Mouse (Mus musculus) splenic B cell, adult 2 months (primary cell): ENCODE data around the gene Zfp628.
A peak's percentile ranks its signal among the peaks of the same experiment; 100 is the strongest.
"Not testable (repeated sequence)": the region's sequence is repeated elsewhere in the genome, so short reads cannot be mapped to it uniquely, and the experiment has no call there.

ENCODE experiments used
- DNase-seq: peaks from one replicate; pipeline ENCODE4 v3.0.0-alpha.2; 2011; ENCODE audit warnings: low read depth, low spot score
- H3K27me3 ChIP-seq: 2 replicates; pipeline ENCODE4 v1.6.1; 2012; ENCODE audit warnings: mild to moderate bottlenecking, low read length, moderate library complexity, mixed read lengths; ENCODE audit not compliant: control insufficient read depth, poor library complexity, insufficient read depth, severe bottlenecking
- H3K36me3 ChIP-seq: 2 replicates; pipeline ENCODE4 v1.6.1; 2012; ENCODE audit warnings: mild to moderate bottlenecking, low read length, moderate library complexity, mixed read lengths; ENCODE audit not compliant: control insufficient read depth, poor library complexity, insufficient read depth, severe bottlenecking

Zfp628 gene

DNA sequence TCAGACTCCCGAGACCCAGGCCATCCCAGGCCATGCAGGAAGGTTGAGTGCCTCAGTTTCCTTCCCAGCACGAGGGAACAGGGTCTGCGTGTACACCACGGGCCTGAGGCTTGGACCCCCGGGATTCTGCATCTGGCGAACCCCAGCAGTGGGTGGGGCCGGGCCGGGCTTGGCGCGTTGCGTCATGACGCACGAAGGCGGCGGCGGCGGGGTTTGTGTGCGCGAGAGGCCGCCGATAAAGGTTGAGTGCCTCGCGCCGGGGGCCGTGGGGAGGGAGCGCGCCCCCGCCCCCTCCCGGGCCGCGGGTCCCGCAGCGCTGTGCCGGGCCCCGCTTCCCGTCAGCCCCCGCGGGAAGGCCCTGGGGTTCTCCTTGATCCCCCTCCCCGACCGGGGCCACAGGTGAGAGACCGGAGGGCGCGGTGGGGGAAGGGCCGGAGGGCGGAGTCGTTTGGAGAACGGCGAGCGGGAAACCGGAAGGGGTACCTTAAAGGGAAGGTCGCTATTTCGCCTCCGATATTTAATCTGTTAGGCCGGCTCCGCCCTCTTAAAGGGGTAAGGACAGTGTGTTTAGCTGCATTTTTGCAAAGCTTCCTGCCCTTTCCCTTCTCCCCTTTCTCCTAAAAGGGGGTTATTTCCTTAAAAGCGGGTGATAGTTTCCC, at the start of gene Zfp628:
Gene Zfp628 (plus strand): TSS at position 211 of the 659 bp plus-strand sequence.
- Histone ChIP-seq H3K36me3 (peaks cover 3% of the 10 kb centered on the region), H3K27me3 (no peaks in the 10 kb centered on the region)
- DNase-seq, result peak; percentile 95

DNA sequence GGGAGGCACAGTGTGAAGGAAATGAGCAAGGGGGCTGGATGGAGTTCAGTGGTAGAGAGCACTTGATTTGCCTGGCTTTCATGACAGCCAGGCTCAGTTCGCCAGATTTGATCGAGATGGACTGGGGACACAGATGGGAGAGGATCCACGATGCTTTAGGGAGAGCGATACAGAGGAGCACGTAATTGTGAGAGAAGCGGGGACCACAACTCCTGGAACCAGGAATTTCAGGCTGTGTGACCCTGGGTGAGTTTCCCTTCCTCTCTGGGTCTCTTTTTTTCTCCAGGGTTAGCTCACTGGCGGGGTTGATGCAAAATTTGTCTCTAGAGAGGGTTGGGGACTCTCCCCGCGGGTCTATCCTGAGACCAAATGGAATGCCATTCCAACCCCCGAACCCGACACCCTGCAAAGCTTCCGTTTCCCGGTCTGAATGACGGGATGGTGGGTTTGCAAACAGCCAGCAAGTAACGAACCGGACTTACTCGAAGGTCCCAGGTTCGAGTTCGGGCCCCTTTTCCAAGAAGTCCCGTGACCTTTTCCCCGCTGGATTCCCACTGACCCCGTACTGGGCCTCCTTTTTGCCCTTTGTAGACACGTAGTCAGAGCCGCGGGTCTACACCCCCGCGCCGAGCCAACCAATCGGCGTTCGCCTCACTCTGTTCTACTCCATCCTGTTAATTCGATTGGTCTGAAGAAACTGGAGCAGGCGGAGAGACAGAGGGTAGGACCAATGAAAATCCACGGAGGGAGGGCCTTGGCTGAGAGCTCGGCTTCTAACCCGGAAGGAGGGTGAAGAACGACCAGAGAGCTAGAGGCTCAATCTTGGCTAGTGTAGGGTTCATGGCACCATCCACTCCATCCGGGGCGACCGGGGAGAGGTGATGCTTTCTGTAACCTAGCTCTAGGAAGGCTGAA, 49.2 kb upstream of the Zfp628 start:
- peak; percentile 98 for DNase-seq
- Histone ChIP-seq H3K27me3 (no peaks in the 10 kb centered on the region), H3K36me3 (no peaks in the 10 kb centered on the region)

DNA sequence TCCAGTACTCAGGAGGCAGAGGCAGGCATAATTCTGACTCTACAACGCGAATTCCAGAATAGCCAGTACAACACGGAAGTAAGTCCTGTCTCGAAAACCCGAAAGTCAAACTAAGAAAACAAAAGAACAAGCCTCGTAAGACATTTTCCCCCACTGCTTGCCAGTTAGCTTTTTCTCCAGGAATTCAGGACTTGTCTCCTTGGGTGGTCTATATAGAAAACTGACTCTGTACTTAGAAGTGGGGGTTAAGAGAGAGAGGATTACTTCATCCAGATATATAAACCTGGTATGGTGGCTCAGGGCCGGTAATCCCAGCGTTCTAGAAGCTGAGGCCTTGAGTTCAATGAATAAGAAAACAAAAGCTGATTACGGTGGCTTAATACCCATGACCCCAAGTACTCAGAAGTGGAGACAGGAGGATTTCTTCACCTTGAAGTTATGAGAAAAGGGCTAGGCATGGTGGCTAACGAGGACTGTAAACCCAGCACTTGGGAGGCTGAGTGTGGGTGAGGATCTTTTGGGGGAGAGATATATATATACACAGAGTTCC, 48.3 kb upstream of the Zfp628 start:
- H3K27me3 ChIP-seq, result no peaks in the 10 kb centered on the region
- DNase-seq, result no peak
- H3K36me3 ChIP-seq, result no peaks in the 10 kb centered on the region

DNA sequence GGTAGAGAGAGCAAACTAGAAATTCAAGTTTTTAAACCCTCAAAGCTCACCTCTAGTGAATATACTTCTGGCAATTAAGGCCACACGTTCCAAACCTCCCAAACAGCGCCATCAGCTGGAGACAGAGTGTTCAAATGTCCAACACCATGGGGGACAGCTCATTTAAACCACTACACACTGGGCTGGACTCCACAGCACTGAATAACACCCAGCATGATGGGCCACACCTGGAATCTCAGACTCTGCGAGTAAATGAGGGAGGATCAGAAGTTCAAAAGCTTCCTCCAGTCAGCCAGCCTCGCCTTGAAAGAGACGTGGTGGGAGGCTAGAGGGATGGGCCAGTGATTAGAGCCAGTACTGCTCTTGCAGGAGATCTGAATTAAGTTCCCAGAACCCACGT, 44.9 kb upstream of the Zfp628 start, which contains the start of gene Isoc2b:
Gene Isoc2b (minus strand): TSS at position 126 of the 400 bp plus-strand sequence.
- Histone ChIP-seq H3K27me3 (no peaks in the 10 kb centered on the region), H3K36me3 (no peaks in the 10 kb centered on the region)
- DNase-seq, result no peak

DNA sequence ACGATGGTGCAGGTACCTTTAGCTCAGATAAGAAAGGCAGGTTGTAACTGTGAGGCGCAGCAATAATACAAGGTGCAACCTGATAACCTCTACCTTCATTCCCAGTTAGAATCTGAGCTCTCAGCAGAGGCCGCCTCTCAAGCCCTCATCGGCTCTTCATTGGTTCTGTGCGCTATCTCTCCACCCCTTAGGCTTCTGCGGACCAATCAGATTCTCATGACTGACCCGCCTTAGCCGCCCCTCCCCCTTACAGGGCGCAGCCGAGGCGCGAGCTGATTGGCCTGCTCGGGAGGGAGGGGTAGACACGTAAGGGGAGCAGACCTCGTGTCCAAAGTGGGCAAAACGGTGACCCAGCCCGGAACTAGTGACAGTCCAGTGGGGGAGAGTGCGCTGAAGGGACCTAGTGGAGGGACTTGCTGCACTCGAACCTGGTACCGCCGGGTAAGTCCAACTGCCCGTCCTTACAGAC, 38.2 kb upstream of the Zfp628 start, which contains the start of gene Isoc2a:
Gene Isoc2a (plus strand): TSS at position 401 of the 469 bp plus-strand sequence.
- Histone ChIP-seq H3K27me3 (no peaks in the 10 kb centered on the region), H3K36me3 (no peaks in the 10 kb centered on the region)
- peak; percentile 96 for DNase-seq

DNA sequence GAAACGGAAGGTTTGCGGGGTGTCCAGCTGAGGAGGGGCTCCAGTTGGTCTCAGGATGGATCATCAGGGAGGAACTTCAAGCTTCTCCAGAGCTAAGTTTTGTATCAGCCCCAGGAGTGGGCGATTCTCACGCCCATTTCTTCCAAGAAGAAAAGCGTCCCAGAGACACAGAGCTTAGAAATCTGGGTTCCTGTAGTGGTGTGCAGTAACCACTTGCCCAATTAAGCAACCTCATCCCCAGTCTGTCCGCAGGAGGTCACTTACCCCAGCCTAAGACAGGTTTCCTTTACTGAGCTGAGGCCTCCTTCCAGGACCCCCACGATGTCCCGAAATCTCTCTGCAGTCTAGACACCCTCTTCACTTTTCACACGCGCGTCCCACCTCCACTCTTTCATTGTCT, 37.8 kb upstream of the Zfp628 start:
- no peak for DNase-seq
- Histone ChIP-seq H3K36me3 (no peaks in the 10 kb centered on the region), H3K27me3 (no peaks in the 10 kb centered on the region)

DNA sequence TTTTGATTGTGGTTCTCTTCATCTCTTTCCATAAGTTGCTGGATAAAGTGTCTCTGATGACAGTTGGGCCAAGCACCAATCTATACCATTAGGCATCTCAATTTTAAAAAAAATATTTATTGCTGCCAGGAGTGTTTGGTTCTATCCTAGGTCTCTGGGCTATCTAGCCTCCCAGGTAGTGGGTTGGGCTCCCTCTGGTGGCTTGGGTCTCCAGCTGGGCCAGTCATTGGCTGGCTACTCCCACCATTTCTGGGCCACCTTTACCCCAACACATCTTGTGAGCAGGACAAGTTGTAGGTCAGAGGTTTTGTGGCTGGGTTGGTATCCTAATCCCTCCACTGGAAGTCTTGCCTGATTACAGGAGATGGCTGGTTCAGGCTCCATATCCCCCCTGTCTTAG, 36.8 kb upstream of the Zfp628 start:
- H3K36me3 ChIP-seq, result no peaks in the 10 kb centered on the region
- H3K27me3 ChIP-seq, result no peaks in the 10 kb centered on the region
- peak; percentile 65 for DNase-seq

DNA sequence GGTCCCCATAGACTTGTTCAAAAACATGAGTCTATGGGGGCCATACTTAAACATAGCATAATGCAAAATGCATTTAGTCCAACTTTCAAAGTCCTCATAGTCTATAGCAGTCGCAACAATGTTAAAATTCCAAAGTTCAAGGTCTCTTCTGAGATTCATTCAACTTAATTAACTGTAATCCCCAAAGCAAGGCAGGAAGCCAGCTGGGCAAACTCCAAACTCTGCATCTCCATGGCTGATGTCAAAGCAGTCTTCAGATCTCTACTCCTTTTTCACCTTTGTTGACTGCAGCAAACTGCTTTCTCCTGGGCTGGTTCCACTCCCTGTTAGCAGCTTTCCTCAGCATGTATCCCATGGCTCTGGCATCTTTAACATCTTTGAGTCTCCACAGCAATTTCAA, 36.0 kb upstream of the Zfp628 start:
- DNase-seq, result not testable (repeated sequence)

DNA sequence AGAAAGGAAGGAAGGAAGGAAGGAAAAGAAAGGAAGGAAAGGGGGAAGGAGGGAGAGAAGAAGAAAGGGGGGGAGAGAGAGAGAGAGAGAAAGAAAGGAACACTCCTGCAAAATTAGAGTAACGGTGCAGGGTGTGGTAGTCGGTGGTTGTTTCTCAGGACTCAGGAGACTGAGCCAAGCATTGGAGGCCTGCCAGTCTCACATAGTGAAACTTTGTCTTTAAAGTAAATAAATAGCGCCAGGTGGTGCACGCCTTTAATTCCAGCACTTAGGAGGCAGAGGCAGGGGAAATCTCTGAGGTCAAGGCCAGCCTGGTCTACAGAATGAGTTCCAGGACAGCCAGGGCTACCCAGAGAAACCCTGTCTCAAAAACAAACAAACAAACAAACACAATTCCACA, 28.3 kb upstream of the Zfp628 start:
- no peak for DNase-seq
- no peaks in the 10 kb centered on the region for H3K27me3 ChIP-seq
- no peaks in the 10 kb centered on the region for H3K36me3 ChIP-seq

More for the DNA sequence above, 36.0 kb upstream of the Zfp628 start:
- not testable (repeated sequence) for H3K27me3 ChIP-seq, H3K36me3 ChIP-seq

DNA sequence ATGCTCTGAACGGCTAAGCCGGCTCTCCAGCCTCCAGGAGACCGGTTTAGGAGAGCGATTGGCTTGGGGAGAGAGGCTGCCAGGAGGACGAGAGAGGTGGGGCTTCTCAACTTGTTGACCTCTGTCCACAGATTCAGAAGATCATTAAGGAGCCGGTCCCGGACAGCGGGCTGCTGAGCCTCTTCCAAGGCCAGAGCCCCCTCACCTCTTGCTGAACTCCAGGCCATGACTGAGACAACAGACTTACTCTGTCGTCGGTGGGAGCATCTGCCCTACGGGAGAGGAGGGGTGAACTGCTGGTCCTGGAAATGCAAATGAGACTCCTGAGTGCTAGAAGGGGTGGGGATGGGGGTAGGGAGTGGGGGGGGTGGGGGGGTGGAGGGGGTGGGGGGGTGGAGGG, 19.8 kb upstream of the Zfp628 start:
- DNase-seq, result no peak
- H3K36me3 ChIP-seq, result peaks cover 2% of the 10 kb centered on the region; the same call in 1 of the 2 replicates
- no peaks in the 10 kb centered on the region for H3K27me3 ChIP-seq

DNA sequence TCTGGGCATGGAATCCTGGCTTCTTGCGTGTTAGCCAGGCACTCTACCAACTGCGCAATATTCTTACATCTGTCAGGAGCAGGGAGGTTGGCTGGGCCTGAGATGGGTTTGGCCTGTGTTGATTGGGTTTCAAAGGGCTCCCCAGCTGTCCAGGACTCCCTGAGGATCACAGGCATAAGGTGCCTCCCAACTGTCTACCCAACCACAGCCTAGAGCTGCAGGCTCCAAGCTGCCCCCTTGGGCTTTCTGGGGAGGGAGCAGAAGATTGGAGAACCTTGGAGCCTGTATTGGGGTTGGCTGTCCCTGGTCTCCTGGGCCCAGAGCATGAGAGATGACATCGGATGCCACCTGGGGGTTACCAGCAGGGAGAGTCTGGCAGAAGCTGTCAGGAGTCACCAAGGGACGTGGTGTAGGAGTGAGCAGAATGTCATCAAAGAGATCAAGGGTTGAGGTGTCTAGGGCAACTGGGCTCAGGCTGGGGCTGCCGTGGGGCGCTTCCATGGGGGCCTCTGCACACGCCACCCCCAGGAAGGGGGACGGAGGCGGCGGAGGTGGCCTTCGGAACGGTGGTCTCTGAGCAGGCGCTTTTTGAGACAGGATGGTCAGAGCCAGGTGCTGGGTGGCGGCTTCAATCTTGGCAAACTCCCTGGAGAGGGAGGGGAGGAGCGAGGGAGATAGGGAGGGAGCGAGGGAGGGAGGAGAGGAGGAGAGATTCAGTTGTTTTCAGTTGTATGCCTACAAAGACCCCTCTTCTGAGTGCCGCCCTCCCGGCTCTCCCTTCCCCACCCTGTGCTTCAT, 16.0 kb upstream of the Zfp628 start:
- H3K36me3 ChIP-seq, result no peaks in the 10 kb centered on the region
- peaks cover 2% of the 10 kb centered on the region; the same call in 1 of the 2 replicates for H3K27me3 ChIP-seq
- no peak for DNase-seq

DNA sequence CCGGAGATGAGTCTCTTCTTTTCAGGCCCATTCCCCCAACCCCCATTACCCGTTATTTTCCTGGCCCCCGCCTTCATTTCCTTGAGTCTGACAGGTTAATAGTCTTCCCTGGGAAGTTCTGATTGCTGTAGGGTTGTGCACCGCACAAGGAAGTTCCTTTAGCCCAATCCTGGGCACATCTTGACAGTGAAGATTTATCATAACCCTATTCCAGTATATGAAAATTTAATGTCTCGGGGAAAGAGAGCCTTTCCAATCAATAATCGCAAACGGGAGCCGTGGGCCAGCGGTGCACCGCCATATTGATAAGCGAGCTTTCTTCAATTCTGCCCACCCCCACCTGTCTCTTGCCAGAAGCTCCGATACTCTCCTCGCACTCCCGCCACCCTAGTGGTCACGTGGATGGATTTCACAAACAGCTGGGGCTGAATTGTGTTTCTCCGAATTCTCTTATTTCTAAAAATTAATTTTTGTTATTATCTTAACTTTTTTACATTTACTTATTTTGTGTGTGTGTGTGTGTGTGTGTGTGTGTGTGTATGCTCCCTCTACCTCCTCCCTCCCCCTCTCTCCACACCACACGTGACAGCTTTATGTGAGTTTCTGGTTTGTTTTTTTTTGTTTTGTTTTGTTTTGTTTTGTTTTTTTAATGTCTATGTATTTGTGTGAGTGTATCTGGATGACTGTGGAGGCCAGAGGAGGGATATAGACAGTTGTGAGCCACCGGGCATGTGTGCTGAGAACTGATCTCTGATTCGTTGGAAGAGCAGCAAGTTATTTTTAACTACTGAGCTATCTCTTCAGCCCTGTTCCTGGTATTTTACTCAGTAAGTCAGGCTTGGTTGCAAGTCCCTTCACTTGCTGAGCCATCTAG, 15.1 kb upstream of the Zfp628 start:
- no peaks in the 10 kb centered on the region for H3K36me3 ChIP-seq
- DNase-seq, result no peak
- peaks cover 2% of the 10 kb centered on the region; the same call in 1 of the 2 replicates for H3K27me3 ChIP-seq

DNA sequence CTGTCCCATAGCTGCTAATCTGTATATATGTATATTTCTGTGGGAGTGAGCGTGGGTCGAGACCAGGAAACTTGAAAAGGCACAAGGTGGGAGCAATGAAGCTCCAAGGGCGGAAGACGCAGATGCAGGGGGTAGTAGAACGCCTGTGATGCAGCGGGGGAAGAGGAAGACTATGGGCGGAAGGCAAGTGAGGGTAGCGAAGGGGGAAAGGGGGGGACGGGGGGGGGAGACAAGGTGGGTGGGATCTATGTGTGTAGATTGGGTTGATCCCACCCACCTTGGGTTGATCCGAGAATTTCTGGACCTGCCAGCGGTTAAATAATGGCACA, 14.5 kb upstream of the Zfp628 start:
- Histone ChIP-seq H3K36me3 (no peaks in the 10 kb centered on the region), H3K27me3 (peaks cover 2% of the 10 kb centered on the region; the same call in 1 of the 2 replicates)
- DNase-seq, result no peak
